Mouse (Mus musculus): ENCODE results near the gene Il4.

Gene Il4

GRCm38 (mm10) chr11:53618619-53619198 lies at the start of gene Il4:
Gene Il4, minus strand, starts transcription at chr11:53618669.
- DNase-seq = no peak

- no peak for DNase-seq
Observed at GRCm38 (mm10) chr11:53664091-53664490, 45.6 kb upstream of the Il4 start.

DNA sequence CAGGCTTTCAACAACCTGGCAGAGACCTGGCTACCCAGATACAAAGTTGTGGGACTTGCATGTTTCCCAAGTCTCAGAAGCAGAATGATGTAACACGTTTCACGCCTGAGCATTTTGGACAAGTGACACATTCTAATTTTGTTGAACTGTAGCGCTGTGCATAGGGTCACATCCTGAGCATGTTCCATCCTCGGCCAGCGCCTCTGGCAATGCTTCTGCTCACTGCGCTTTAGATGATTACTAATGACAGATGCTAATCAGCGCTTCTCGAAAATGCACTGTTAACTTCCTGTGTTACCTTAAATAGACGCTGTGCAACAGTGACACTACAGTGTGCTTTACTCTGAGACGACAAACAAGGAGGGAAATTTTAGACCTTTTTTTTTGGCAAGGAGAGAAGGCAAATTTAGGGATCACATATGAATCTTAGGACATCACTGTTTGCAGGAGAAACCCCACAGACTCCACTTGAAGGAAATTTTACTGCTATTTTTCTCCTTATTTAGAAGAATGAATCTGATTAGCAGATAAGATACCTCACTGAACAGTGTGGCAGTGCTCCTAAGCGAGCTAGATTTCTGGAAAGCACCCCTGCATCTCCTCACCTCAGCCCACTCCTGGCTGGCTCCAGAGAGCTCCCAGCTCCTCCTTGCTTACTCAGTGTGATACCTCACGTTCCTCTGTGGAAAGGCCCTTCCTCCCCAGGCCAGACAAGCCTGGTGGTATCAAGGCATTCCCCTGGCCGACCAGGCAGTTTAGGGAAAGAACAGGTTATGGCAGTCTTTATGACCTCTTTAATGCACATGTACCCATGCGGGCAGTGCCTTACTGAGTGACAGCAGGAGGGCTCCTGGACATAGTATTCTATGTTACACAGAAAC lies 44.6 kb upstream of the Il4 start:
- DNase-seq = no peak

GRCm38 (mm10) chr11:53657828-53658227 lies 39.4 kb upstream of the Il4 start:
- DNase-seq = no peak

DNA sequence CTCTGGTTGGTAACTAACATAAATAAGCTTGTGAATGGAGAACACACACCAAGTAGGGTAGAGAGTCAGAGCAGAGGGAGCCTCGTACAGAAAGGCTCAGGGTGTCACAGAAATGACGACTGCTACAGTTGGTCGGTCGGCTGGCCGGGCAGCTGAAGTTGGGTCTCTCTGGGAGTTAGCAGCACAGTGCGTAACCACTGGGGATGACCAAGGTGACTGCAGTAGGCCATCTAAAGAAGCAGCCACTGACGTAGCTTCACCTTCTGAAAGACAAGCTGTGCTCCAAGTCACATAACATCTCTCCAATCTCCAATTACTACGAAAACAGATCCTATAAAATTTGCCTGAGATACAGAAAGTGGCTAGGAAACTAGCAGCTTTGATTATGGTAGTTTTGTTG lies 38.9 kb upstream of the Il4 start:
- no peak for DNase-seq

- no peak for DNase-seq
Observed at GRCm38 (mm10) chr11:53656558-53657202, 38.2 kb upstream of the Il4 start.

DNA sequence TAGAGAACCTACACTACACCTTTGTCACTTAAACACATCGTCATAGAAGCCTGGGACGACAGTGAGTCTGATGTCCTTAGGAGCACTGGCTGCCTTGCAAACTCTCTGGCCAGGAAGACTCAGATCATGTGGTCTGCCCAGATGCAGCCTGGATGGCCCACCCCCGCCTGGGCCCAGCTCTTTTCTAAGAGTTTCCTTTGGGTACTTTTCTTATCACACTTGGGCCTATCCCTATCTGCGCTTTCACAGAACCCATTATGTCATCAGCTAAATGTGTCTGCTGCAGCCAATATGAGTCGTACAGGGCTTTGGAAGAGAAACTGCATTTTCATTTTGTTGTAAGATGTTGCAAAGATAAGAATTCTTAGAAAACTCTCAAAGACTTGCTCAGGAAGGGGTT lies 36.6 kb upstream of the Il4 start:
- DNase-seq = no peak

- DNase-seq = no peak
Observed at GRCm38 (mm10) chr11:53652427-53652826, 34.0 kb upstream of the Il4 start.

DNA sequence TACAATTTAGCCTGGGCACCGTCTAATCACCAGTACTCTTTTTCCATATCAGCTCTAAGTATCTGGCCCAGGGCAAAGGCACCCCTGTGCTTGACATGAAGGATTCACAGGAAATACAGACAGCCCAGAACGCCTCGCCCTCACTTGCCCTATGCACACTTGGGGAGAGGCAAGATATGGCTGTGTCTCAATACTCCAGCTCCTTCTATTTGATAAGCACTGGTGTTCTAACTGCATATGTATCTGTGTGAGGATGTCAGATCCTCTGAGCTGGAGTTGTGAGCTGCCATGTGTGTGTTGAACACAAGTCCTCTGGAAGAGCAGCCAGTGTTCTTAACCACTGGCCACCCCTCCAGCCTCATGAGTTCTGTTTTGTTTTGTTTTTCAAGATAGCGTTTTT lies 33.0 kb upstream of the Il4 start:
- no peak for DNase-seq

DNA sequence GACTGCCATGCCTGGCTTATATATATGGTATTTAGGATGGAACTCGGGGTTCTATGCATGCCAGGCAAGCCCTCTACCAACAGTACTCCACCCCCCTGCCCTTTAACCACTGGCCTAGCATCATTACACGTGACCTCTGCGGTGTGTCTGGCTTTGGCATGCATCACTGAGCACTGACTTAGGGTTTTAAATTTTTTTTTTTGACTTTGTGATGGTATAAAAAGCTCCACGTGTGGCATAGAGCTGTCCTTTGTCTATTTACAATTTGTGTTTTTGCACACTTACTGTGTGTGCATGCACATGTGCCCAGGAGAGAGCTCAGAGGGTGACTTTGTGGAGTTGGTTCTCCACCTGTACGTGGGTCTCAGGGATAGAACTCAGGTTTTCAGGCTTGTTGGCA lies 25.5 kb upstream of the Il4 start:
- no peak for DNase-seq

GRCm38 (mm10) chr11:53642744-53643279 lies 24.3 kb upstream of the Il4 start:
- DNase-seq = no peak

DNA sequence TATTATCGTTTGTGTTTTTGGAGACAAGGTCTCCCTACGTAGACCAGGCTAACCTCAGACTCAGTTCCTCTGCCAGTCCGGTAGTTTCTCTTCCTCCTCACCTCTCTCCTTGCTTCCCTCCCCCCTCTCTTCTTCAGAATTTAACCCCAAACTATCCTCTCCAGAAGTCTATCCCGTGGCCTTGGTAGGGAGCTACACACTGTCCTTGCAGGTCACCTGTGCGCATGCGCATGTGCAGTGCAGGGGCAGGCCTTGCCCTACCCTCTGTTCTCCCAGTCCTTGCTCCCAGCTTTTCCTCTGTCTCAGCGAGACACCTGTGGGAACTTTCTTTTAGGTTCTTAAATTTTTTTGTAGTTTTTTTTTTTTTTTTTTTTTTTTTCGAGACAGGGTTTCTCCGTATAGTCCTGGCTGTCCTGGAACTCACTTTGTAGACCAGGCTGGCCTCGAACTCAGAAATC lies 19.4 kb upstream of the Il4 start:
- no peak for DNase-seq

DNA sequence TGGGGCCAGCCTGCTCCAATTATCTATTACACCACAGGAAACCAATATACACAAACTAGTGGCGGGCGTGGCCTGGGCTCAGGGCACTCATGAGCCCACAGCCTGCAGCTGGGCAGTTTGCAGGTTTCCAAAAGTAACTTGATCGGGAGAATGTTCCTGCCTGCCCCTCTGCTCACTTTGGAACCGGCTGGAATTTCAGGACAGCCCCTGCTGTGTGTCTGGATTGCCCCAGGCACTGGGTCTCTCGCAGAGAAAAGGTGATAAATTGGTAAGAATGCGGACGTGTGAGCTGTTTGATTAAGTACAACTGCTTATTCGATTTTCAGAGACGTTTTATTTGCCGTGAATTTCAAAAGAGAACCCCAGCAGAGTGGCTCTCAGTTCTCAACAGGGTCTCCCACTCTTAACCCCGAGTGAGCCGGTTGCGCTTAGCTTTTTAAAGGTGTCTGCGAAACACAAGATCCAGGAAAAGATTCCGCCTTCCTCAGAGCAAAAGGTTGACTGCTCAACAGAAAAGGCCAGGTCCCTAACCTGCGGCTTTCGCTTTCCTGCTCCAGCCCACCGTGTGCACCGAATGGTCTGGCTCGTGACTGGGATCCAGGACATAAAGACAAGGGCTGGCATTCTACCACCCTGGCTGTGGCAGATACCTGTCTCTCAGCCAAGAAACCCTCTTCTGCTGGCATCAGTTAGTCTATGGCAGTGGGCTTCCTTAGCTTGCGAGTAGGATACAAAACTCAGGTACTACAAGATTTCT lies 18.8 kb upstream of the Il4 start:
- DNase-seq = no peak

- peak; percentile 12 for DNase-seq
Observed at GRCm38 (mm10) chr11:53636183-53636646, 17.7 kb upstream of the Il4 start.

DNA sequence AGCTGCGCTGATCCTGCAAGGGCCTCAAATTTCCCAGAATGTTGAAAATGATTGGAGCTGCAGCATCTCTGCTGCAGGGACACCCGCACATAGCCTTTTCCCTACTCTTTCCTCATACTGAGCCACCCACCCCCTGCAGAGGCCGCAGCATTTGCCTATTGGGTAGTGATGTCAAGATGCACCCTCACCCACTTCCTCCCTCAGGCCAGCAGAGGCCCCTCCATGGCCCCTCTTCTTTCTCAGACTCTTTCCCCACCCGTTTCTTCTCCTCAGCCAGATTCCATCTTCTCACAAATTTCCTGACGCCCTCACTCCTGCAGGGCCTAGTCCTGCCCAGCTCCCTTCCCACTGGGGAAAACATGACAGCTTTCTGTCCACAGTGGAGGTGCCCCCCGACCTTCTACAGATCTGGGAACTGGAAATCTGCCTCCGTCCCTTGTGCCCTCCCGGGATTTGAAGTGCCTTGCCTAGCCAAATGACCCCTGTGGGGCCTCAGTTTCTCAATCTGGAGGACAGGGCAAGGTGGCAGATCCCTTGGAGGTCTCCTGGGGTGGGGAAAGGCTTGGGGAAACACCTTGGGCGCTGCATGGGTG lies 17.2 kb upstream of the Il4 start:
- DNase-seq = no peak

DNA sequence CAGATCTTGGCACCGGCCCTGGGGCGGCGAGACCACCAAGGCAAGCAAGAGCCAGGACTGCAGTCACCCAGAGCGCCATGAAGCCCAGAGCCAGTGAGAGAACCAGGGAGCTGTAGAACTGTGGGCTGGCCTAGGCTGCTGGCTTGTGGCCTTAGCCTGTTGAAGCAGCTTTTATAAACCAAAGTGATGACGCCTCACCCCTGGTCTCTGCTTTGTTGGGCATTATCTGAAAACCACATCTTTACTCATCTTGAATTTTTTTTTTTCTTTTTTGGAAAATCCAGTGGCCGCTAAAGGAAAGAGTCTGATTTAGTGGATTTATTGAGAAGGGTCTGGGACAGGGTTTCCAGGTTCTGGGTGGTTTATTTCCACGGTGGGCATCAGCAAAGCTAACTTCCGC lies 16.1 kb upstream of the Il4 start, which contains the start of gene Il13:
TSS of gene Il13 (minus strand) at position 147 of the 400 bp plus-strand sequence.
- no peak for DNase-seq

GRCm38 (mm10) chr11:53633644-53634043 lies 15.2 kb upstream of the Il4 start:
- no peak for DNase-seq

- DNase-seq = no peak
Observed at GRCm38 (mm10) chr11:53632122-53632733, 13.8 kb upstream of the Il4 start.

DNA sequence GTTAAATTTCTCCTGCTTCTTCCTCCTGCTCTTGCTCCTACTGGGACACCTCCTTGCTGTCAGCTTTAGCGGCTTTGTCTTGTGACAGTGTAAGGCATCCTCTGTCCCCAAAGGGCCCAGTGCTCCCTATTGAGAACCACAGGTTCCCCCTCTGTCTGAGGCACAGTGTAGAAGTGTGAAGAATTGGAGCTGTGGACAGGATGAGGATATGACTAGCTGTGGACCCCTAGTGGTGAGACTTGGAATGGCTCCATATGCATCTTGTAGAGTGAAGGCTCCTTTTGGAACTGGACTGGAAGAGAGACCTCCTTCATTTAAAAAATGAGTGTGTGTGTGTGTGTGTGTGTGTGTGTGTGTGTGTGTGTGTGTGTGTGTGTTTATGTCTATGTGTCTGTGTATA lies 9.4 kb upstream of the Il4 start:
- DNase-seq = peak; percentile 68

DNA sequence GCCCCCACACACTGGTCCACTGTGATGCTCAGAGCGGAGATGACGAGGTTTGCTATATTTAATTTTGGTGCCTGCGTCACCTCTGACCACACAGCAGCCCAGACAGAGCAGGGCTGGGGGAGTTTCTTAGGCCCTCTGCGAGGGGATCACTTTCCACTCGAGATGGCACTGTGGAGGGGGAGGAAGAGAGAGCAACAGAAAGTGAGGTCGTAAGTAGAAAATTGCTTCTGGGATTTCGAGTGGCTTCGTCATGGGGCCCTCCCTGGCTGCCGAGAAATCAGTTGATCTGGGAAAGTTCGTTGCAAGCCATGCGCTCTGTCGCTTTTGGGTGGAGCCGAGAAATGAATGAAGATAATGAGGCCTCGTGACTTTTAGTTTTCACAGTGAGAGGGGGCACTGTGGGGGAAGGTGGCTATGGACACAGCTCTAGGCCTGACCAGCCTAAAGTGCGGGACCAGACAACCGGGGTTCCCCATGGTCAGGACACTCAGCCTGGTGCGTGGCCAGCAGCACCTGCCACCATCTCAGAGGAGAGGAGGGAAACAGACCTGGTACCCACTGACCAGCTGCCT lies 8.4 kb upstream of the Il4 start:
- no peak for DNase-seq

GRCm38 (mm10) chr11:53624124-53624523 lies 5.7 kb upstream of the Il4 start:
- no peak for DNase-seq
